Mouse (Mus musculus) embryonic fibroblast, embryonic 13.5 days (primary cell): Measurements from ENCODE around the gene Hist1h2ao.
"Not testable (repeated sequence)": the region's sequence is repeated elsewhere in the genome, so short reads cannot be mapped to it uniquely, and the experiment has no call there.

Source experiments
- CTCF ChIP-seq: IDR thresholded peaks from 2 replicates; pipeline ENCODE4 v1.5.1; 2011; ENCODE audit warnings: mild to moderate bottlenecking, control low read depth, low read length, moderate library complexity, borderline replicate concordance; ENCODE audit not compliant: insufficient read depth
- POLR2A ChIP-seq: IDR thresholded peaks from 2 replicates; pipeline ENCODE4 v1.6.1; 2011; ENCODE audit warnings: low read depth, mild to moderate bottlenecking, control low read depth, low read length, moderate library complexity

GRCm38 (mm10) chr13:21846356-21846755 is 36.1 kb downstream of the Hist1h2ao start:
- TF ChIP-seq CTCF, POLR2A: not testable (repeated sequence)
